Mouse (Mus musculus) olfactory bulb, adult 2 months (tissue): ENCODE data around the gene Map3k13. TPM values are rescaled to one million over a fixed set of nuclear protein-coding genes. Genes with fewer than 3 reads are reported as not detected.
A peak's percentile ranks its signal among the peaks of the same experiment; 100 is the strongest.

Experiments used
- H3K27ac ChIP-seq: fragments of 200-500 bp; 2 replicates; pipeline ENCODE4 v1.5.1; 2012; ENCODE audit warnings: low read depth, low read length; ENCODE audit not compliant: insufficient read depth
- H3K4me1 ChIP-seq: fragments of 200-500 bp; 2 replicates; pipeline ENCODE4 v1.6.1; 2012; ENCODE audit warnings: low read length; ENCODE audit not compliant: control insufficient read depth, insufficient read depth
- H3K4me3 ChIP-seq: fragments of 200-500 bp; 2 replicates; pipeline ENCODE4 v1.5.1; 2012; ENCODE audit warnings: mild to moderate bottlenecking, low read depth, low read length, moderate library complexity; ENCODE audit not compliant: insufficient read depth
- CTCF ChIP-seq: fragments of 200-500 bp; IDR thresholded peaks from 2 replicates; pipeline ENCODE4 v1.5.1; 2012; ENCODE audit warnings: low read depth, mild to moderate bottlenecking, low read length, moderate library complexity; ENCODE audit not compliant: insufficient read depth
- POLR2A ChIP-seq: fragments of 200-500 bp; IDR thresholded peaks from 2 replicates; pipeline ENCODE4 v1.6.1; 2012; ENCODE audit warnings: mild to moderate bottlenecking, low read depth, low read length, moderate library complexity; ENCODE audit not compliant: insufficient read depth
- WGBS: fragments of 180-500 bp; shearing (Covaris S2); methylation state at CpG from one replicate; pipeline ENCODE4 v1.1.7; 2018; 5-methylcytosine and 5-hydroxymethylcytosine counted together
- polyA plus RNA-seq: library from polyadenylated mRNA; stranded (reverse); fragments of >200 nt; gene quantifications from 2 replicates; pipeline ENCODE4 v1.2.4, GENCODE M21; 2012; ENCODE audit warnings: low replicate concordance; ENCODE audit not compliant: missing spikeins, insufficient read depth, insufficient read length

Gene Map3k13
- polyA plus RNA-seq = not detected in 2 replicates

- Histone ChIP-seq H3K4me1 (no peaks in the 10 kb centered on the region), H3K27ac (peak within 1 kb of the TSS; percentile 61), H3K4me3 (peak within 1 kb of the TSS; percentile 58)
- WGBS = under 1% methylated on average over 47 of the region's 47 CpGs
- no peak; the same call in 1 of the 2 replicates for TF ChIP-seq CTCF
- peak; percentile 98 for TF ChIP-seq POLR2A
Observed at GRCm38 (mm10) chr16:21793875-21794696, at the start of gene Map3k13. Gene Map3k13 (plus strand): TSS chr16:21794346.

DNA sequence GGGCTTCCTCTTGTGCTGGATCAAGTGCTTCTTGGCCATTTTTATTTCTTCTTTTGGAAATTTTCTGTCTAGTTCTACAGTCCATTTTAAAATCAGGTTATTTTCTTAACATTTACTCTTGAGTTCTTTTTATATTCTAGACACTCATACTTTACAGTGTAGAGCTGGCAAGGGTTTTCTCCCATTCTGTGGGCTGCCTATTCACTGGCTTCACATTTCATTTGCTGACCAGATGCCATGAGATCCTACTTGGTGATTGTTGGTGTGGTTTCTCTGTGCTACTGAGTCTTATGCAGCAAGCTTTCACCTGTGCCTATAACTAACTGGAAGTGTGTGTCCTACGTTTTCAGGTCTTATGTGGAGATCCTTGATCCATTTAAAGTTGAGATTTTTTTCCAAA, 35.7 kb upstream of the Map3k13 start:
- 91% methylated on average over 1 of the region's 1 CpGs for WGBS

GRCm38 (mm10) chr16:21768255-21768654, 25.9 kb upstream of the Map3k13 start:
- no peak for TF ChIP-seq POLR2A
- no peak for TF ChIP-seq CTCF
- 78% methylated on average over 3 of the region's 3 CpGs for WGBS

More for the DNA sequence above, 35.7 kb upstream of the Map3k13 start:
- no peak overlapping the region for H3K4me3 ChIP-seq
- TF ChIP-seq CTCF (no peak), POLR2A (no peak)
- no peaks in the 10 kb centered on the region for H3K4me1 ChIP-seq
- H3K27ac ChIP-seq = no peak overlapping the region

DNA sequence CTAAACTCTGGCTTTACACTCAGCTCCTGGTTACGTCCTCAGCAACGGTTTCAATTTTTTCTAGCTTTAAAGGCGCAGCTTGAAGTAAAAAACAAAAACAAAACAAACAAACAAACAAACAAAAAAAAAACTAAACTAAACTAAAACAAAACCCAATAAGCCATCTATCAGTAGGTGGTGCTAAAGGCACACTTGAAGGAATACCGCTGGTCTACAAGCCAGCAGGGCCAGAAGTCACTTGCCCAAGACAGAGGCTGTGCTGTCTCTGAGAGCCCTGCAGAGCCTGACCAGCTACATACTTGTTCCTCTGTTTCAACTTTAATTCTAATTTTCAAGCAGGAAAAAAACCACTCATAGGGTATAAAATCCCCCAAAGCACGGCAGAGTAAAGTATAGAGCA, 24.5 kb upstream of the Map3k13 start:
- TF ChIP-seq POLR2A (no peak), CTCF (no peak)
- no peaks in the 10 kb centered on the region for H3K4me1 ChIP-seq
- WGBS = 72% methylated on average over 5 of the region's 5 CpGs

More at GRCm38 (mm10) chr16:21768255-21768654, 25.9 kb upstream of the Map3k13 start:
- H3K4me1 ChIP-seq = no peaks in the 10 kb centered on the region
- no peak overlapping the region for H3K4me3 ChIP-seq
- no peak overlapping the region for H3K27ac ChIP-seq

GRCm38 (mm10) chr16:21774725-21775124, 19.4 kb upstream of the Map3k13 start:
- H3K27ac ChIP-seq = no peak overlapping the region
- TF ChIP-seq CTCF = no peak
- TF ChIP-seq POLR2A = no peak
- WGBS = 71% methylated on average over 4 of the region's 4 CpGs

More for the DNA sequence above, 24.5 kb upstream of the Map3k13 start:
- Histone ChIP-seq H3K27ac (no peak overlapping the region), H3K4me3 (no peak overlapping the region)

DNA sequence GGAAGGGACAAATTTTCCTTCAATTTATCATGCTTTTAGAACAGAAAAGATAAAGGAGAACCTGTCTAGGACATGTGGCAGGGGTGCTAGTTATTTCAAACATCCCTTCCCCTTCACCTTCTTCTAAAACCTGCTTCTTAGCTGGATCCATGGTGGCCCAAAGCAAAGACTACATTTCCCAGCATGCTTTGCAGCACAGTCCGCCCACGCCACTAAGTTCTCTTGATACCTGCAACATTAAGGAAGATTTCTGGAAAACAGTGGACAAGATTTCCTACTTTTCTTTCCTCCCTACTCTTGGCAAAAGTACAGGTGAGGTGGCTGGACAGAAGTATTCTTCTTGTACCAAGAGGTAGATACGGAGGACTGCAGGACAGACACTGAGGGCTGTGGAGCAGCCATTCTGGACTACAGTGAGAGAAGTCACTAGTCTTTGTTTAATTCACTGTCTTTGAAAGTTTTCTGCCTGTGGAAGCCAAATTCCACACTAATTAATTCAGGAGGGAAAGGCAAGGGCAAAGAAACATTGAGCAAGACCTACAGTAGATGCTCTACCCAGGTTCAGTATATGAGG, 15.8 kb upstream of the Map3k13 start:
- Histone ChIP-seq H3K4me3 (no peak overlapping the region), H3K4me1 (no peaks in the 10 kb centered on the region), H3K27ac (no peak overlapping the region)
- 59% methylated on average over 3 of the region's 3 CpGs for WGBS
- TF ChIP-seq CTCF (no peak), POLR2A (no peak)

More at GRCm38 (mm10) chr16:21774725-21775124, 19.4 kb upstream of the Map3k13 start:
- Histone ChIP-seq H3K4me1 (no peaks in the 10 kb centered on the region), H3K4me3 (no peak overlapping the region)

DNA sequence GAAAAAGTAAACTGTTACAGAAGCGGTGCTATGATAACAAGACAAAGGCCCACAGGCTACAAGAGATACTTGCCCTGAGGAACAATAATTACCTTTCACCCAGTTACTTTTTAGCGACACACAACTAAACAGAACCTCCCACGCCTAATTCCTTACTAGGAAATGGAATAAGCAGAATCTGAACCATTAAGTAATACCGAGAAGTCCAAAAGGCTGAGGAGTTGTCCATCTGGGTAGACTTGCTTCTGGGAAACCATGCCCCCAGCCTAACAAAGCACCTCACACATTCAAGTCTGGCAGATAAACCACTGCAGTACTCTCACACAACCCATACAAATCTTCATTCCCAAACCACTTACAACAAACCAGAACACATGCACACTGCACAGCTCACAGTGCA, 15.0 kb upstream of the Map3k13 start:
- WGBS = 68% methylated on average over 4 of the region's 4 CpGs
- Histone ChIP-seq H3K4me3 (no peak overlapping the region), H3K27ac (no peak overlapping the region), H3K4me1 (no peaks in the 10 kb centered on the region)
- TF ChIP-seq POLR2A = no peak
- no peak for TF ChIP-seq CTCF

GRCm38 (mm10) chr16:21781277-21781676, 12.9 kb upstream of the Map3k13 start:
- WGBS = 89% methylated on average over 3 of the region's 3 CpGs
- Histone ChIP-seq H3K27ac (no peak overlapping the region), H3K4me1 (no peaks in the 10 kb centered on the region), H3K4me3 (no peak overlapping the region)
- TF ChIP-seq POLR2A (no peak), CTCF (no peak)

DNA sequence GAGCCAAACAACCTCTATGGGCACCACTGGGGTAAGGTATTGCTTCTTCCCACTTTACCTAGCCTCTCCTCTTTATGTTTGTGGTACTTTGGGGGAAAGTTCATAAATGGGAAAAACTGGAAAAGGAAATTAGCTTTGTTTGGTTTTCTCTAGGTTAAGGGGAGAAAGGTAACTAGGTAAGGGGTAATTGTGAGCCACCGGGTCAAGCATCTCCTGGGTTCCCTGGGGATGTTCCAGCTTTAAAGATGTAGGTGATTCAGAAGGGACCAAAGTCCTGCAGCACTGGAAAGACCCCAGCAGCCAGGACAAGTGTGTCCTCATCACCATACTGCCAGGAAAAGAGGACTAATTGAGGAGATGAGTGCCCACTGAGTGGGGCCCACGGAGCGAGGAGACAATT, 12.3 kb upstream of the Map3k13 start:
- H3K4me3 ChIP-seq = no peak overlapping the region
- 77% methylated on average over 3 of the region's 3 CpGs for WGBS
- H3K27ac ChIP-seq = no peak overlapping the region
- H3K4me1 ChIP-seq = no peaks in the 10 kb centered on the region
- TF ChIP-seq POLR2A = no peak
- TF ChIP-seq CTCF = no peak
